Mouse (Mus musculus) lung, embryonic 16.5 days (tissue): ENCODE results near the gene Ppip5k2. TPM values are rescaled to one million over a fixed set of nuclear protein-coding genes. Genes with fewer than 3 reads are reported as not detected.

Experiments used
- ATAC-seq: fragments of 200-750 bp; cut with Nextera tagmentation; 2 replicates; pipeline ENCODE4 v1.8.0; 2017; ENCODE audit warnings: low read depth, mild to moderate bottlenecking, moderate library complexity
- H3K27ac ChIP-seq: fragments of 300-500 bp; sonication (generic); 2 replicates; pipeline ENCODE4 v1.5.1; 2014; ENCODE audit warnings: mild to moderate bottlenecking, control low read depth, low read length
- H3K27me3 ChIP-seq: fragments of 300-500 bp; sonication (generic); 2 replicates; pipeline ENCODE4 v1.6.1; 2014; ENCODE audit warnings: low read depth, low read length, mixed read lengths; ENCODE audit not compliant: control insufficient read depth, insufficient read depth
- H3K36me3 ChIP-seq: fragments of 300-500 bp; sonication (generic); 2 replicates; pipeline ENCODE4 v1.6.1; 2014; ENCODE audit warnings: low read length; ENCODE audit not compliant: control insufficient read depth, insufficient read depth
- H3K4me1 ChIP-seq: fragments of 300-500 bp; sonication (generic); replicated peaks from 2 replicates; pipeline ENCODE4 v1.6.1; 2014; ENCODE audit warnings: low read length, mixed read lengths; ENCODE audit not compliant: control insufficient read depth, insufficient read depth
- H3K4me2 ChIP-seq: fragments of 300-500 bp; sonication (generic); 2 replicates; pipeline ENCODE4 v1.6.1; 2014; ENCODE audit warnings: low read depth, low read length, control low read depth
- H3K4me3 ChIP-seq: fragments of 300-500 bp; sonication (generic); 2 replicates; pipeline ENCODE4 v1.5.1; 2014; ENCODE audit warnings: mild to moderate bottlenecking, low read length, control low read depth
- H3K9ac ChIP-seq: fragments of 300-500 bp; sonication (generic); 2 replicates; pipeline ENCODE4 v1.6.1; 2014; ENCODE audit warnings: low read length, control low read depth
- H3K9me3 ChIP-seq: fragments of 300-500 bp; sonication (generic); 2 replicates; pipeline ENCODE4 v1.6.1; 2016; ENCODE audit warnings: low read length; ENCODE audit not compliant: control insufficient read depth
- WGBS: fragments of 180-500 bp; shearing (Covaris S2); extraction: QIAGEN DNeasy Blood & Tissue Kit; methylation state at CpG from one replicate; pipeline ENCODE4 v1.1.7; 2014; 5-methylcytosine and 5-hydroxymethylcytosine counted together
- polyA plus RNA-seq: library from polyadenylated mRNA; unstranded; fragments of >200 nt; fragmentation: Nextera tagmentation; extraction: Ambion mirVana; gene quantifications from 2 replicates; pipeline ENCODE4 v1.2.1, GENCODE M21; 2015

Gene Ppip5k2
- polyA plus RNA-seq, 1 experiment from 2014 or later = 22.9 TPM

DNA sequence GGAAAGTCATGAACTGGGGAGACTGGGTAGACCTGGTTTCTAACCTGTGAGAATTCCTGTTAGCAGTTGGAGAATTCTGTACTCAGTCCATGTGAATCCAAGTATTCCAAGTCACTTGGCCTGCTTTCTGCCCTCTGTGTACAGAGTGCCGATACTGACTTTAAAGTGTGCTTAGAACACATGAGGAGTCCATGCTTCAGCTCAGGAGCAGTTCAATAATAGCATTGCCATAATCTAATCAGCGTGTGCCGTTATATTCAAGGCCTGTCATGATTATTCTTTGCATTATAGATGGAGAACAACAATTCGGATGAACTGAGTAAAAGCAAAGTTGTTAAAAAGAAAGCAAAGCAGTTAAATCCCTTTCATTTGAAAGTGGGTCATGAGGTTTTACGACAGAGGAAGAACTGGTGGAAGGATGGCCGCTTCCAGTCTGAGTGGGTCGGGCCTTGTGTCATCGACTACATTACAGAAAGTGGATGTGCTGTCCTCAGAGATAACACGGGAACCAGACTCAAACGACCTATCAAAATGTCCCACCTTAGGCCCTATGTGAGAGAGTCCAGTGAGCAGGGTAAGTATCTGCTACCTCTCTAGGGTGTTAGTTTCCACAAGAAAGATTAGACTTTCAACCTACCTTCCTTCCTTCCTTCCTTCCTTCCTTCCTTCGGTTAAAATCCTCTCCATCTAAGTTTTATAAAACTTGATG, 15.6 kb upstream of the Ppip5k2 start:
- H3K36me3 ChIP-seq = no peaks in the 10 kb centered on the region
- H3K4me3 ChIP-seq = no peak overlapping the region
- no peak overlapping the region for H3K4me2 ChIP-seq
- 87% methylated on average over 11 of the region's 11 CpGs for WGBS
- H3K9ac ChIP-seq = no peak overlapping the region
- no peaks in the 10 kb centered on the region for H3K4me1 ChIP-seq
- ATAC-seq = no peak
- H3K27ac ChIP-seq = no peak overlapping the region
- no peaks in the 10 kb centered on the region for H3K27me3 ChIP-seq
- H3K9me3 ChIP-seq = no peaks in the 10 kb centered on the region

DNA sequence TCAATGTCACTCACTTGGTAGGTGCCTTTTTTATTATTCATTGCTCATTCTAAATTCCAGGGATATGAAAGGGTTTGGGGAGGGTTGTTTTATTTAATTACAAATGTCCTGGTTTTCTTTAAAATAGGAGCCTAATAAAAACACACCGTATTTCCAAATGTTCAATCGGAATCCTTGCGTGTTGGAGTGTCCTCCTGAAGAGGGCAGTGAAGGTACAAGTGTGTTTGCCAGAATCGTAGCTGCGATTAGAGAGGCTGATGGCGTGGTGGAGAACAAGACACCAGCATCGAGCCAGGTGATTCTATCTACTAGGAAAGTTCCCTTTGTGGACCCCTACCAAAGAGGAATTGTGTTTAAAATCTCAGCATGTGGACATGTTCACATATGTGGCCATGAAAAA, 14.7 kb upstream of the Ppip5k2 start:
- H3K9ac ChIP-seq = no peak overlapping the region
- no peak overlapping the region for H3K4me3 ChIP-seq
- H3K27ac ChIP-seq = no peak overlapping the region
- 69% methylated on average over 7 of the region's 7 CpGs for WGBS
- H3K36me3 ChIP-seq = no peaks in the 10 kb centered on the region
- no peaks in the 10 kb centered on the region for H3K27me3 ChIP-seq
- H3K4me1 ChIP-seq = no peaks in the 10 kb centered on the region
- H3K4me2 ChIP-seq = no peak overlapping the region
- no peak for ATAC-seq
- no peaks in the 10 kb centered on the region for H3K9me3 ChIP-seq

DNA sequence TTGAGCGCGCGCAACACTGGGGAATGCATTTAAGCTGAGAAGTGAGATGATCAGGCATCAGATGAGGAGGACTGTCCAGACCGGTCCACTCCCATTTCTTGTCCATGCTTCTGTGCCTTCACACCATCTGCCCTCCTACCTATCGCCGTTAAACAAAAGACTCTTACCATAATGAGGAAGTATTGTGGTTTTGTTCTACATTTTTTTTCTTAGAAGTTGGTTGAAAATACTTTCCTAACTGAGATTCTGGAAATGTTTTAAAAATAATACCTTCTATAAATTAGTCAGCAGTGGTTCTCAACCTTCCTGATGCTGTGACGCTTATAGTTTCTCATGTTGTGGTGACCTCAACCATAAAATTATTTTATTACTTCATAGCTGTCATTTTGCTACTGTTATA, 11.5 kb upstream of the Ppip5k2 start:
- H3K27me3 ChIP-seq = no peaks in the 10 kb centered on the region
- no peaks in the 10 kb centered on the region; the same call in 1 of the 2 replicates for H3K36me3 ChIP-seq
- H3K4me2 ChIP-seq = no peak overlapping the region
- H3K9me3 ChIP-seq = no peaks in the 10 kb centered on the region
- no peak overlapping the region for H3K27ac ChIP-seq
- WGBS = 86% methylated on average over 7 of the region's 7 CpGs
- no peak for ATAC-seq
- no peak overlapping the region for H3K9ac ChIP-seq
- no peaks in the 10 kb centered on the region for H3K4me1 ChIP-seq
- H3K4me3 ChIP-seq = no peak overlapping the region

DNA sequence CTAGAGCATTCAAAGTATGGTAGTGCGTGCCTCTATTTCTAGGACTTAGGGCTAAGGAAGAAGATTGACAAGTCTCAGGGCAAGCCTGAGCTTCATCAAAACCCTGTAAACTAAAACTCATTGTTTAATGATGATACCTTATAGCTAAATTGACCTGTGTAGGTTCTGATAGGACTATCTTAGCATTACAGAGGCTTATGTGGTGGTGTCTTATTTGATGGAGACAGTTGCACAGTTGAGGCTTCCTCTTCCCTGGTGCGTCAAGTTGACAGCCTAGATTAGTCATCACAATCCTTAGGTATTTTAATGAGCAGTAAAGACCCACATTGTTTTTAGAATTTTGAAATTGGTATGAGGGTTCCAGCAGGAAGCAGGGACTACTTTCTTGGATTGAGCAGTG, 3.8 kb upstream of the Ppip5k2 start:
- Histone ChIP-seq H3K4me2 (no peak overlapping the region), H3K4me3 (no peak overlapping the region), H3K4me1 (no peaks in the 10 kb centered on the region; the same call in 1 of the 2 replicates), H3K36me3 (peaks cover 2% of the 10 kb centered on the region; the same call in 1 of the 2 replicates), H3K9ac (no peak overlapping the region), H3K27me3 (no peaks in the 10 kb centered on the region), H3K9me3 (no peaks in the 10 kb centered on the region), H3K27ac (no peak overlapping the region)
- WGBS = 92% methylated on average over 2 of the region's 2 CpGs
- no peak for ATAC-seq

DNA sequence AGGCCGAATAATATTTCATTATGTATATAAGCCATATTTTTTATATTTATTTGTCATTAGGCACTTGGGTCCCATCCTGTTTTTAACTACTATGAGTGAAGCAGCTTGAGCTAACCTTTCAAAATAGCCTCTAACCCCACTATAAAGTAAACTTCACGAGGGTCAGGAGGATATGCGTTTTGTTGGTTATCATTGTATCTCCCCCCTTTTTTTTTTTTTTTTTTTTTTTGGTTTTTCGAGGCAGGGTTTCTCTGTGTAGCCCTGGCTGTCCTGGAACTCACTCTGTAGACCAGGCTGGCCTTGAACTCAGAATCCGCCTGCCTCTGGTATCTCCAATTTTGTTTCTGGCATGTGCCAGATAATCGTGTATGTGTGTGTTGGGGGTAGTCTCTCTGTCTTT, 3.2 kb upstream of the Ppip5k2 start:
- no peaks in the 10 kb centered on the region for H3K9me3 ChIP-seq
- no peak for ATAC-seq
- H3K9ac ChIP-seq = no peak overlapping the region
- H3K4me2 ChIP-seq = no peak overlapping the region
- peaks cover 2% of the 10 kb centered on the region; the same call in 1 of the 2 replicates for H3K36me3 ChIP-seq
- H3K4me3 ChIP-seq = no peak overlapping the region
- no peak overlapping the region for H3K27ac ChIP-seq
- WGBS = 85% methylated on average over 6 of the region's 6 CpGs
- no peaks in the 10 kb centered on the region for H3K27me3 ChIP-seq
- H3K4me1 ChIP-seq = no peaks in the 10 kb centered on the region; the same call in 1 of the 2 replicates

DNA sequence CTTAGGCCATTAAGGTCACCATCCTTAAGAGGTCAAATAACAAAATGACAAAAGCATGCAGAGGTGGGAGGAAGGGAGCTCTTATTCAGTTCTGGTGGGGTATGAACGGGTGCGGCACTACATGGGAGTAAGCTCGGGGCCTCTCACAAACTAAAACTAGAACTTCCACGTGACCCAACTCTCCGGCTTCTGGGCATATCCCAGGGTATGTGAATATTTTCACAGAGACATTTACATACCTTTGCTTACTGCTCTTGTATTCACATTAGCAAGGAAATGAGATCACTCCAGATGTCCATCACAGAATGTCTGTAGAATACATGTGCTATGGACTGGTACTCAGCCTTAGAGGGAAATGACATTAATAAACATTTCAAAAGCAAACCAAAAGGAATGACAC, 1.5 kb upstream of the Ppip5k2 start:
- ATAC-seq = no peak

DNA sequence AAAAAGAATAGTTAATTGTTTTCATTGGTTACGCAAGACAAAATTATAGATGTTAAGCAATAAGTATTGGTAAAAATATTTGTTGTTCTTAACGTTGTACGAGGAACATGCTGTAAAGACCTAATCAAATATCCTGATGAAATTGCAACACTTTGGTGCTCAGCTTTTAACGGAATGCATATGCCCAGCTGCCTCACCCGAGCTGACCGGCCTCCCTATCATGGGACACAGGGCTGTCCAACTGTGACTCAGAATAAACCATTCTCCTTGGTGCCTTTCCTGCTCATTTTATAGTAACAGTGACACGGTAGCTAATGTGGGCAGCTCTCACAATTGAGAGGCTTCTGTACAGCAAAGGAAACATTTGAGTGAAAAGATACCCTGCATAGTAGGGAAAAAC, 907 bp upstream of the Ppip5k2 start:
- Histone ChIP-seq H3K36me3 (no peaks in the 10 kb centered on the region), H3K9me3 (no peaks in the 10 kb centered on the region), H3K4me1 (peaks cover 11% of the 10 kb centered on the region), H3K27me3 (no peaks in the 10 kb centered on the region), H3K4me2 (peak overlapping the region; percentile 69), H3K4me3 (no peak overlapping the region), H3K27ac (no peak overlapping the region), H3K9ac (peak overlapping the region; percentile 43; the same call in 1 of the 2 replicates)
- ATAC-seq = no peak
- WGBS = 54% methylated on average over 7 of the region's 7 CpGs

More for the DNA sequence above, 1.5 kb upstream of the Ppip5k2 start:
- WGBS = 87% methylated on average over 5 of the region's 5 CpGs
- Histone ChIP-seq H3K4me2 (no peak overlapping the region), H3K36me3 (0 out of 2 replicates have a peak, but pooled peaks cover 2% of the 10 kb centered on the region), H3K9me3 (no peaks in the 10 kb centered on the region), H3K4me3 (no peak overlapping the region), H3K27me3 (no peaks in the 10 kb centered on the region), H3K9ac (no peak overlapping the region), H3K27ac (no peak overlapping the region), H3K4me1 (peaks cover 11% of the 10 kb centered on the region)

DNA sequence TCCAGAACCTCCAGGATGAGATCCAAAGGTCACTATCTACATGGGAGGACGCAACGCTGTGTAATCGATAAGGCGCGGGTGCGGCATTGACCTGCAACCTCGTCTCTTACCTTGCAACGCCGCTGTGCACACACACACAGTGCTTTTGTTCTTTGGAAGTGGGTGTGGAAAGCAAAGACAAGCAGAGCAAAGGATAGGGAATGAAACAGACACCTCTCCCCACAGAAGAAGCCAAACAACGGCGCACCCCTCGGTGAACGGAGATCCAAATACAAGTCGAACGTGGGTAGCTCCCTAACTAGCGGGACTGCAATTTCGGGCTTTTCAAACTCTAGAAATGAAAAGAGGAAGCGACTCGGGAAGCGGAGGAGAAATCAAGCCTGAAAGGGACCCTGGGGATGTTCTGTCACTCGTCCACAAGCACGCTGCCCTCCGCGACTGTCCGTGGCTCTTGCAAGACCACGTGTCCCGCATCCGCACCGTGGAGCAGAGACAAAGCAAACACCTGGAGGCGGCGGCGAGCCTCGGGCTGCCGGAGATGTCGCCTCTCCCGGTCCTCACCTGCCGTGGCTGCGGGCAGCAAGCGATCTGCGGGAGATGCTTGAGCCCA, 812 bp downstream of the Ppip5k2 start:
- Histone ChIP-seq H3K27me3 (no peaks in the 10 kb centered on the region), H3K36me3 (no peaks in the 10 kb centered on the region), H3K27ac (peak overlapping the region; percentile 85), H3K4me1 (peaks cover 11% of the 10 kb centered on the region), H3K9me3 (no peaks in the 10 kb centered on the region), H3K4me3 (peak overlapping the region; percentile 97), H3K9ac (peak overlapping the region; percentile 79), H3K4me2 (peak overlapping the region; percentile 76)
- WGBS = under 1% methylated on average over 40 of the region's 40 CpGs
- ATAC-seq = peak; percentile 3; the same call in 1 of the 2 replicates

DNA sequence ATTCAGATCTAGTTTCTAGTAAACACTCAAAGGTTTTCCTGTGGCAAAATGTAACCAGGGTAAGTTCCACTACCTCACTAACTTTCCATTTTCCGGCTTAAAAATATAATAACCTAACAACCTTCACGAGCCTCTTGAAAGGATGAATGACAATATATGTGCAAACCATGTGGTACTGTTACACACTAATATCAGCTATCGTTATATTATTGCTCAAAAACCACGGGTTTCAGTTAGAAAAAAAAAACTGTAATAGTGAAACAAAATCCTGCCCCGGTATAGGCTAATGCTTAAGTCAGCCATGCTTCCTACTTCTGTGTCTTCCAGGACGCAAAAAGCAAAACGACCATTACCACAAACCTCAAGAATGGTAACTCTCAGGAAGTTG, 1.3 kb downstream of the Ppip5k2 start:
- Histone ChIP-seq H3K4me1 (peaks cover 11% of the 10 kb centered on the region), H3K4me3 (peak overlapping the region; percentile 97), H3K36me3 (no peaks in the 10 kb centered on the region), H3K27me3 (no peaks in the 10 kb centered on the region), H3K4me2 (peak overlapping the region; percentile 76), H3K9ac (peak overlapping the region; percentile 79), H3K9me3 (no peaks in the 10 kb centered on the region), H3K27ac (peak overlapping the region; percentile 85; the same call in 1 of the 2 replicates)
- WGBS = 7% methylated on average over 7 of the region's 7 CpGs
- no peak for ATAC-seq
